Mouse (Mus musculus) WW6 (cell line): Measurements from ENCODE around the gene Pou2f3.
A peak's percentile ranks its signal among the peaks of the same experiment; 100 is the strongest.

Experiments
- DNase-seq: peaks from one replicate; pipeline ENCODE4 v3.0.0-alpha.2; 2013; ENCODE audit warnings: low read depth, low spot score

The Pou2f3 gene

GRCm38 (mm10) chr9:43108721-43109120 is 101.4 kb downstream of the Pou2f3 start:
- no peak for DNase-seq

- no peak for DNase-seq
Measured at GRCm38 (mm10) chr9:43108081-43108480, 102.1 kb downstream of the Pou2f3 start.

GRCm38 (mm10) chr9:43107555-43107954 is 102.6 kb downstream of the Pou2f3 start:
- DNase-seq = no peak

- no peak for DNase-seq
Measured at GRCm38 (mm10) chr9:43107187-43107517, 103.0 kb downstream of the Pou2f3 start, which contains the start of gene Arhgef12. Gene Arhgef12 (minus strand): TSS chr9:43107239.

- no peak for DNase-seq
Measured at GRCm38 (mm10) chr9:43106426-43107186, 103.6 kb downstream of the Pou2f3 start.

GRCm38 (mm10) chr9:43105664-43106361 is 104.4 kb downstream of the Pou2f3 start:
- DNase-seq = peak; percentile 78

GRCm38 (mm10) chr9:43104873-43105663 is 105.1 kb downstream of the Pou2f3 start:
- DNase-seq = no peak

- DNase-seq = no peak
Measured at GRCm38 (mm10) chr9:43104526-43104872, 105.7 kb downstream of the Pou2f3 start.

- DNase-seq = no peak
Measured at GRCm38 (mm10) chr9:43103675-43104299, 106.4 kb downstream of the Pou2f3 start.

GRCm38 (mm10) chr9:43102931-43103330 is 107.2 kb downstream of the Pou2f3 start:
- DNase-seq = no peak

GRCm38 (mm10) chr9:43101936-43102595 is 108.1 kb downstream of the Pou2f3 start:
- no peak for DNase-seq

- no peak for DNase-seq
Measured at GRCm38 (mm10) chr9:43098922-43099321, 111.2 kb downstream of the Pou2f3 start.

GRCm38 (mm10) chr9:43097801-43098557 is 112.2 kb downstream of the Pou2f3 start:
- DNase-seq = no peak

- no peak for DNase-seq
Measured at GRCm38 (mm10) chr9:43096337-43096736, 113.8 kb downstream of the Pou2f3 start.

- no peak for DNase-seq
Measured at GRCm38 (mm10) chr9:43094828-43095227, 115.3 kb downstream of the Pou2f3 start.

- no peak for DNase-seq
Measured at GRCm38 (mm10) chr9:43093803-43094202, 116.4 kb downstream of the Pou2f3 start.

- no peak for DNase-seq
Measured at GRCm38 (mm10) chr9:43085686-43086285, 124.4 kb downstream of the Pou2f3 start.

- no peak for DNase-seq
Measured at GRCm38 (mm10) chr9:43084496-43085362, 125.4 kb downstream of the Pou2f3 start.

- DNase-seq = no peak
Measured at GRCm38 (mm10) chr9:43083441-43084055, 126.6 kb downstream of the Pou2f3 start.
